Mouse (Mus musculus) kidney, embryonic 16.5 days (tissue): ENCODE results near the gene Med24. TPM values are rescaled to one million over a fixed set of nuclear protein-coding genes. Genes with fewer than 3 reads are reported as not detected.
A peak's percentile ranks its signal among the peaks of the same experiment; 100 is the strongest.

ENCODE experiments used
- ATAC-seq: fragments of 200-750 bp; cut with Nextera tagmentation; 2 replicates; pipeline ENCODE4 v1.8.0; 2017; ENCODE audit warnings: moderate TSS enrichment; ENCODE audit not compliant: low FRiP score, low TSS enrichment
- H3K27ac ChIP-seq: fragments of 300-500 bp; sonication (generic); 2 replicates; pipeline ENCODE4 v1.5.1; 2014; ENCODE audit warnings: low read length
- H3K27me3 ChIP-seq: fragments of 300-500 bp; sonication (generic); 2 replicates; pipeline ENCODE4 v1.6.1; 2014; ENCODE audit warnings: low read length, control low read depth, mixed read lengths; ENCODE audit not compliant: insufficient read depth
- H3K36me3 ChIP-seq: fragments of 300-500 bp; sonication (generic); 2 replicates; pipeline ENCODE4 v1.6.1; 2014; ENCODE audit warnings: low read length, control low read depth, mixed read lengths; ENCODE audit not compliant: insufficient read depth
- H3K4me1 ChIP-seq: fragments of 300-500 bp; sonication (generic); 2 replicates; pipeline ENCODE4 v1.6.1; 2014; ENCODE audit warnings: low read length, control low read depth, mixed read lengths; ENCODE audit not compliant: insufficient read depth
- H3K4me2 ChIP-seq: fragments of 300-500 bp; sonication (generic); replicated peaks from 2 replicates; pipeline ENCODE4 v1.6.1; 2014; ENCODE audit warnings: low read depth, low read length
- H3K4me3 ChIP-seq: fragments of 300-500 bp; sonication (generic); 2 replicates; pipeline ENCODE4 v1.5.1; 2014; ENCODE audit warnings: mild to moderate bottlenecking, low read length
- H3K9ac ChIP-seq: fragments of 300-500 bp; sonication (generic); replicated peaks from 2 replicates; pipeline ENCODE4 v1.6.1; 2014; ENCODE audit warnings: low read length
- H3K9me3 ChIP-seq: fragments of 300-500 bp; sonication (generic); 2 replicates; pipeline ENCODE4 v1.6.1; 2016; ENCODE audit warnings: low read length, control low read depth
- WGBS: fragments of 180-500 bp; shearing (Covaris S2); extraction: QIAGEN DNeasy Blood & Tissue Kit; methylation state at CpG from one replicate; pipeline ENCODE4 v1.1.7; 2014; 5-methylcytosine and 5-hydroxymethylcytosine counted together
- polyA plus RNA-seq: library from polyadenylated mRNA; unstranded; fragments of >200 nt; fragmentation: Nextera tagmentation; extraction: Ambion mirVana; gene quantifications from 2 replicates; pipeline ENCODE4 v1.2.1, GENCODE M21; 2015

Med24 gene
- polyA plus RNA-seq, 1 experiment from 2014 or later, result 71.4 TPM

- H3K9me3 ChIP-seq, result no peaks in the 10 kb centered on the region
- no peaks in the 10 kb centered on the region for H3K27me3 ChIP-seq
- 0 out of 2 replicates have a peak overlapping the region, but pooled peaks have one; percentile 19 for H3K4me2 ChIP-seq
- peaks cover 48% of the 10 kb centered on the region for H3K36me3 ChIP-seq
- H3K4me3 ChIP-seq, result no peak overlapping the region
- peak overlapping the region; percentile 94 for H3K27ac ChIP-seq
- peak overlapping the region; percentile 23; the same call in 1 of the 2 replicates for H3K9ac ChIP-seq
- 49% methylated on average over 12 of the region's 12 CpGs for WGBS
- peak; percentile 16; the same call in 1 of the 2 replicates for ATAC-seq
- peaks cover 56% of the 10 kb centered on the region for H3K4me1 ChIP-seq
Observed at GRCm38 (mm10) chr11:98710416-98711045, 18.7 kb downstream of the Med24 start.

GRCm38 (mm10) chr11:98709001-98709741 is 20.1 kb downstream of the Med24 start:
- peaks cover 40% of the 10 kb centered on the region for H3K36me3 ChIP-seq
- H3K9ac ChIP-seq, result peak overlapping the region; percentile 1; the same call in 1 of the 2 replicates
- H3K27me3 ChIP-seq, result no peaks in the 10 kb centered on the region
- no peak overlapping the region for H3K4me3 ChIP-seq
- peaks cover 69% of the 10 kb centered on the region for H3K4me1 ChIP-seq
- H3K27ac ChIP-seq, result peak overlapping the region; percentile 94
- peak; percentile 63 for ATAC-seq
- H3K4me2 ChIP-seq, result peak overlapping the region; percentile 19
- no peaks in the 10 kb centered on the region for H3K9me3 ChIP-seq
- 21% methylated on average over 26 of the region's 26 CpGs for WGBS

GRCm38 (mm10) chr11:98708282-98708956 is 20.8 kb downstream of the Med24 start:
- H3K4me2 ChIP-seq, result peak overlapping the region; percentile 17; the same call in 1 of the 2 replicates
- no peak for ATAC-seq
- peak overlapping the region; percentile 94 for H3K27ac ChIP-seq
- no peak overlapping the region for H3K4me3 ChIP-seq
- H3K36me3 ChIP-seq, result peaks cover 33% of the 10 kb centered on the region
- peaks cover 73% of the 10 kb centered on the region for H3K4me1 ChIP-seq
- WGBS, result 61% methylated on average over 19 of the region's 19 CpGs
- no peaks in the 10 kb centered on the region for H3K27me3 ChIP-seq
- no peaks in the 10 kb centered on the region for H3K9me3 ChIP-seq
- H3K9ac ChIP-seq, result peak overlapping the region; percentile 48; the same call in 1 of the 2 replicates

- peaks cover 81% of the 10 kb centered on the region for H3K4me1 ChIP-seq
- peak; percentile 29; the same call in 1 of the 2 replicates for ATAC-seq
- H3K9me3 ChIP-seq, result no peaks in the 10 kb centered on the region
- peaks cover 26% of the 10 kb centered on the region; the same call in 1 of the 2 replicates for H3K36me3 ChIP-seq
- 48% methylated on average over 22 of the region's 22 CpGs for WGBS
- H3K4me3 ChIP-seq, result no peak overlapping the region
- no peaks in the 10 kb centered on the region for H3K27me3 ChIP-seq
- peak overlapping the region; percentile 17; the same call in 1 of the 2 replicates for H3K4me2 ChIP-seq
- peak overlapping the region; percentile 48; the same call in 1 of the 2 replicates for H3K9ac ChIP-seq
- H3K27ac ChIP-seq, result peak overlapping the region; percentile 94
Observed at GRCm38 (mm10) chr11:98707401-98708281, 21.6 kb downstream of the Med24 start.

DNA sequence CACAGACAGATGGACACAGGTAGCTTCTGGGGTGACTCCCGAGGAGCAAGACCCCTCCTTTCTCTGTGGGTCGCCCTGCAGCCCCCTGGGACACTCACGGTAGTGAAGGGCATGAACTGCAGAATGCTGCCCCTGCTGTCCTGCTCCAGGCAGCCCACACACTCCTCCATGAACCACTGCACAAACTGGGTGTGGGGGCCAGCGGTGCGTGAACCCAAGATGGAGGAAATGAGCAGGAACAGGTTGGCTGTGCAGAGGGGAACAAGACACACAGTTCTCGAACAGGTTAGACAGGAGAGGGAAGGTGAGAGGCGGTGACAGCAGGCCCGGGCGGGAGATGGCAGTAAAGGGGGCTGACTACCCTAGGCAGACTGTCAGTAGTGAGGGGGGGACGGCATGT is 24.2 kb downstream of the Med24 start:
- ATAC-seq, result peak; percentile 29
- no peak overlapping the region for H3K4me3 ChIP-seq
- H3K27me3 ChIP-seq, result no peaks in the 10 kb centered on the region
- peak overlapping the region; percentile 28 for H3K4me2 ChIP-seq
- peaks cover 20% of the 10 kb centered on the region; the same call in 1 of the 2 replicates for H3K36me3 ChIP-seq
- H3K9me3 ChIP-seq, result no peaks in the 10 kb centered on the region
- peak overlapping the region; percentile 34; the same call in 1 of the 2 replicates for H3K9ac ChIP-seq
- 50% methylated on average over 10 of the region's 10 CpGs for WGBS
- H3K4me1 ChIP-seq, result peaks cover 96% of the 10 kb centered on the region
- H3K27ac ChIP-seq, result peak overlapping the region; percentile 88

DNA sequence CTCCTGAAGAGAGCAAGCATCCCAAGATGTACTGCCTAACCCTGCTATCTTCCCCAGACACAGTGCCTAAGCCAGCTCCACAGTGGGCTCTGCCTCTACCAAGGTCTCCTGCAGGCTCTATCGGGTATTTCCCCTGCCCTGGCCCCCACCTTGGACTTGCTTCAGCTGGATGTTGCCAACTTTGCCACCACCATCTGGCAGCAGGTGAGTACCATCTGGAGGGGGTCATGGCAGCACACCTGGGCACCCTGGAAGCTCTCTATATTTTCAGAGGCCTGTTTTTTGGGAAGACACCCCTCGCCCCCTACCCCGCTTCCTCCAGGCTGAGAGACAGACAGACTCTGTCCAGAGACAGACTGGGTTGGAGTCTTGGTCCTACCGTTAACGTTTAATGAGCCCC is 26.9 kb downstream of the Med24 start:
- no peak overlapping the region; the same call in 1 of the 2 replicates for H3K27ac ChIP-seq
- no peak overlapping the region for H3K4me2 ChIP-seq
- H3K27me3 ChIP-seq, result no peaks in the 10 kb centered on the region
- H3K9ac ChIP-seq, result no peak overlapping the region
- no peaks in the 10 kb centered on the region for H3K9me3 ChIP-seq
- H3K4me3 ChIP-seq, result no peak overlapping the region
- peaks cover 70% of the 10 kb centered on the region for H3K4me1 ChIP-seq
- ATAC-seq, result no peak
- 64% methylated on average over 5 of the region's 5 CpGs for WGBS
- peaks cover 14% of the 10 kb centered on the region; the same call in 1 of the 2 replicates for H3K36me3 ChIP-seq

- H3K4me3 ChIP-seq, result no peak within 1 kb of the TSS
- H3K4me1 ChIP-seq, result peaks cover 59% of the 10 kb centered on the region
- no peaks in the 10 kb centered on the region for H3K27me3 ChIP-seq
- peaks cover 13% of the 10 kb centered on the region; the same call in 1 of the 2 replicates for H3K36me3 ChIP-seq
- no peak within 1 kb of the TSS; the same call in 1 of the 2 replicates for H3K27ac ChIP-seq
- ATAC-seq, result no peak
- 0 out of 2 replicates have a peak within 1 kb of the TSS, but pooled peaks have one; percentile 2 for H3K9ac ChIP-seq
- WGBS, result 36% methylated on average over 10 of the region's 10 CpGs
- no peak within 1 kb of the TSS for H3K4me2 ChIP-seq
- H3K9me3 ChIP-seq, result no peaks in the 10 kb centered on the region
Observed at GRCm38 (mm10) chr11:98701213-98701670, 28.0 kb downstream of the Med24 start, which contains the start of gene Csf3. TSS of gene Csf3 (plus strand) at chr11:98701263.

DNA sequence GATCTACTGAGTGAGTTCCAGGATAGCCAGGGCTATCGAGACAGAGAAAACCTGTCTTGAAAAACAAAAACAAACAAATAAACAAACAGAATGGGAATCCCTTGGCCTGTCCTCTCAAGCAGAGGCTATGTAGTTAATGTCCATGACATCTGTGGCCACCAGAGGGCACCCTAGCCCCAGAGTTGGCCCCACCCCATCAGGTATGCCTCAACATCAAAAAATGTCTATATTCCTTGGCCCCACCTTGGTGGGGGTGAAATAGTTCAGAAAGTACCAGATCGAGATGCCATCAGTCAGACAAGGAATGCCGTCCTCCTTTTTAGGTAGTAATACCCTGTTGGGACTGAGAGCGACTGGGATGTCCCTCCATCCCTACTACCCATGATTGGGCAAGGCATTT is 29.3 kb downstream of the Med24 start:
- H3K4me2 ChIP-seq, result no peak overlapping the region

More for the DNA sequence above, 29.3 kb downstream of the Med24 start:
- ATAC-seq, result peak; percentile 32; the same call in 1 of the 2 replicates
- Histone ChIP-seq H3K4me3 (no peak overlapping the region), H3K27ac (no peak overlapping the region), H3K36me3 (peaks cover 19% of the 10 kb centered on the region), H3K4me1 (peaks cover 46% of the 10 kb centered on the region), H3K9ac (no peak overlapping the region), H3K27me3 (no peaks in the 10 kb centered on the region), H3K9me3 (no peaks in the 10 kb centered on the region)
- 33% methylated on average over 4 of the region's 4 CpGs for WGBS
